Mouse (Mus musculus): ENCODE data around the gene Rgl2.
"Not testable (repeated sequence)": the region's sequence is repeated elsewhere in the genome, so short reads cannot be mapped to it uniquely, and the experiment has no call there.

DNA sequence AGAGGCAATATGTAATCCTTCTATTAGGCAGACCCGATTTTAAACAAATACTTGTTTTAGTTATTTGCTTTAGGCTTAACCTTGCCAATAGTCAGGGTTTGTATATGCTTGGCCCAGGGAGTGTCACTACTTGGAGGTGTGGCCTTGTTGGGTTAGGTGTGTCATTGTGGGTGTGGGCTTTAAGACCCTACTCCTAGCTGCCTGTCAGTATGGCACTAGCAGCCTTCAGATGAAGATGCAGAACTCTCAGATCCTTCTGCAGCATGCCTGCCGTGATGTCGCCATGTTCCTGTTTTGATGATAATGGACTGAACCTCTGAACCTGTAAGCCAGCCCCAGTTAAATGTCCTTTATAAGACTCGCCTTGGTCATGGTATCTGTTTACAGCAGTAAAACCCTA is 36.3 kb upstream of the Rgl2 start:
- not testable (repeated sequence) for TF ChIP-seq POLR2A (IDR thresholded peaks at IDR 0.05; ENCODE audit: borderline replicate concordance, extremely low read depth, insufficient read depth, insufficient read length, poor library complexity, severe bottlenecking); CTCF (IDR thresholded peaks at IDR 0.05; ENCODE audit: borderline replicate concordance, extremely low read depth, insufficient read depth, insufficient read length)

All from brain, embryonic 14.5 days (tissue).